Mouse (Mus musculus) forebrain, embryonic 15.5 days (tissue): Measurements from ENCODE around the gene Gm19345. TPM values are rescaled to one million over a fixed set of nuclear protein-coding genes. Genes with fewer than 3 reads are reported as not detected.

Experiments
- ATAC-seq: fragments of 200-750 bp; cut with Nextera tagmentation; replicated peaks from 2 replicates; pipeline ENCODE4 v1.8.0; 2017; ENCODE audit warnings: mild to moderate bottlenecking, moderate TSS enrichment, moderate library complexity
- H3K27ac ChIP-seq: fragments of 300-500 bp; sonication (generic); replicated peaks from 2 replicates; pipeline ENCODE4 v1.5.1; 2015; ENCODE audit warnings: mild to moderate bottlenecking, inconsistent platforms
- H3K27me3 ChIP-seq: fragments of 300-500 bp; sonication (generic); 2 replicates; pipeline ENCODE4 v1.6.1; 2015; ENCODE audit warnings: inconsistent platforms
- H3K36me3 ChIP-seq: fragments of 300-500 bp; sonication (generic); 2 replicates; pipeline ENCODE4 v1.6.1; 2015; ENCODE audit warnings: mild to moderate bottlenecking, inconsistent platforms
- H3K4me1 ChIP-seq: fragments of 300-500 bp; sonication (generic); 2 replicates; pipeline ENCODE4 v1.6.1; 2015; ENCODE audit warnings: inconsistent platforms
- H3K4me2 ChIP-seq: fragments of 300-500 bp; sonication (generic); replicated peaks from 2 replicates; pipeline ENCODE4 v1.6.1; 2015; ENCODE audit warnings: mild to moderate bottlenecking, inconsistent platforms
- H3K4me3 ChIP-seq: fragments of 300-500 bp; sonication (generic); 2 replicates; pipeline ENCODE4 v1.5.1; 2015; ENCODE audit warnings: mild to moderate bottlenecking, inconsistent platforms
- H3K9ac ChIP-seq: fragments of 300-500 bp; sonication (generic); replicated peaks from 2 replicates; pipeline ENCODE4 v1.6.1; 2015; ENCODE audit warnings: mild to moderate bottlenecking, inconsistent platforms
- H3K9me3 ChIP-seq: fragments of 300-500 bp; sonication (generic); 2 replicates; pipeline ENCODE4 v1.6.1; 2016; ENCODE audit warnings: inconsistent platforms
- WGBS: fragments of 180-500 bp; shearing (Covaris S2); methylation state at CpG from one replicate; pipeline ENCODE4 v1.1.7; 2015; ENCODE audit warnings: mixed read lengths; 5-methylcytosine and 5-hydroxymethylcytosine counted together
- polyA plus RNA-seq: library from polyadenylated mRNA; unstranded; fragments of >200 nt; fragmentation: Nextera tagmentation; extraction: Ambion mirVana; gene quantifications from 2 replicates; pipeline ENCODE4 v1.2.1, GENCODE M21; 2015

Gm19345 gene
- polyA plus RNA-seq, 1 experiment from 2014 or later: 8.4 TPM

- no peak within 1 kb of the TSS for H3K4me2 ChIP-seq
- H3K27ac ChIP-seq: no peak within 1 kb of the TSS
- no peaks in the 10 kb centered on the region for H3K36me3 ChIP-seq
- no peaks in the 10 kb centered on the region for H3K4me1 ChIP-seq
- H3K9me3 ChIP-seq: no peaks in the 10 kb centered on the region
- H3K4me3 ChIP-seq: no peak within 1 kb of the TSS
- no peak for ATAC-seq
- H3K27me3 ChIP-seq: no peaks in the 10 kb centered on the region
- no peak within 1 kb of the TSS for H3K9ac ChIP-seq
- WGBS: 77% methylated on average over 7 of the region's 7 CpGs
Measured at GRCm38 (mm10) chr7:19887849-19888248, 36.0 kb downstream of the Gm19345 start, which contains the start of gene Ceacam19. Gene Ceacam19, minus strand, starts transcription at chr7:19887965.

GRCm38 (mm10) chr7:19889881-19890280 is 38.1 kb downstream of the Gm19345 start:
- H3K4me1 ChIP-seq: no peaks in the 10 kb centered on the region
- H3K9ac ChIP-seq: no peak overlapping the region
- H3K36me3 ChIP-seq: no peaks in the 10 kb centered on the region
- 53% methylated on average over 8 of the region's 8 CpGs for WGBS
- no peak overlapping the region for H3K27ac ChIP-seq
- no peaks in the 10 kb centered on the region for H3K9me3 ChIP-seq
- no peaks in the 10 kb centered on the region for H3K27me3 ChIP-seq
- H3K4me3 ChIP-seq: no peak overlapping the region
- no peak overlapping the region for H3K4me2 ChIP-seq
- no peak for ATAC-seq

Other genes with a start within 250 kb of the Gm19345 start
- gene Clasrp, start 247.5 kb upstream of the Gm19345 start, polyA plus RNA-seq: 61.3 and 64.9 TPM in 2 replicates
- 2.6 and 2.7 TPM in 2 replicates for gene Relb, start 222.6 kb upstream of the Gm19345 start, polyA plus RNA-seq
- 92.4 and 99.6 TPM in 2 replicates for gene Clptm1, start 187.0 kb upstream of the Gm19345 start, polyA plus RNA-seq
- not detected in 2 replicates for gene Apoc2, start 174.1 kb upstream of the Gm19345 start, polyA plus RNA-seq
- gene Gm44805, start 170.6 kb upstream of the Gm19345 start, polyA plus RNA-seq: not detected in 2 replicates
- gene Apoc4, start 170.5 kb upstream of the Gm19345 start, polyA plus RNA-seq: not detected in 2 replicates
- 1.2 TPM in 2 replicates for gene Apoc1, start 159.3 kb upstream of the Gm19345 start, polyA plus RNA-seq
- gene Apoe, start 152.8 kb upstream of the Gm19345 start, polyA plus RNA-seq: 236 and 265 TPM in 2 replicates
- 137 and 147 TPM in 2 replicates for gene Tomm40, start 136.6 kb upstream of the Gm19345 start, polyA plus RNA-seq
- gene Nectin2, start 101.5 kb upstream of the Gm19345 start, polyA plus RNA-seq: 42.6 and 45.3 TPM in 2 replicates
- 6.8 TPM in 2 replicates for gene Bcam, start 81.0 kb upstream of the Gm19345 start, polyA plus RNA-seq
- not detected in 2 replicates for gene Cblc, start 55.2 kb upstream of the Gm19345 start, polyA plus RNA-seq
- gene Bcl3, start 29.2 kb upstream of the Gm19345 start, polyA plus RNA-seq: 1.0 and 1.3 TPM in 2 replicates
- gene Ceacam16, start 9.3 kb downstream of the Gm19345 start, polyA plus RNA-seq: 0.43 and 0.50 TPM in 2 replicates
- not detected in 2 replicates for gene Ceacam19, start 36.0 kb downstream of the Gm19345 start, polyA plus RNA-seq
- gene Pvr, start 69.2 kb downstream of the Gm19345 start, polyA plus RNA-seq: 7.1 and 7.3 TPM in 2 replicates
- gene Igsf23, start 98.8 kb downstream of the Gm19345 start, polyA plus RNA-seq: not detected in 2 replicates
- gene Ceacam20, start 113.4 kb downstream of the Gm19345 start, polyA plus RNA-seq: not detected in 2 replicates
- not detected in 2 replicates for gene Nlrp9b, start 139.5 kb downstream of the Gm19345 start, polyA plus RNA-seq
- not detected in 2 replicates for gene Vmn1r91, start 247.7 kb downstream of the Gm19345 start, polyA plus RNA-seq